Mouse (Mus musculus) cerebellum, postnatal 25 days (tissue): Measurements from ENCODE around the gene Fbxo36.
A peak's percentile ranks its signal among the peaks of the same experiment; 100 is the strongest.

Experiments used
- DNase-seq, 2 experiments: peaks; one replicate each; pipeline ENCODE4 v3.0.0; 2021; ENCODE audit warnings: mixed read lengths in 2 of 2

Gene Fbxo36

DNA sequence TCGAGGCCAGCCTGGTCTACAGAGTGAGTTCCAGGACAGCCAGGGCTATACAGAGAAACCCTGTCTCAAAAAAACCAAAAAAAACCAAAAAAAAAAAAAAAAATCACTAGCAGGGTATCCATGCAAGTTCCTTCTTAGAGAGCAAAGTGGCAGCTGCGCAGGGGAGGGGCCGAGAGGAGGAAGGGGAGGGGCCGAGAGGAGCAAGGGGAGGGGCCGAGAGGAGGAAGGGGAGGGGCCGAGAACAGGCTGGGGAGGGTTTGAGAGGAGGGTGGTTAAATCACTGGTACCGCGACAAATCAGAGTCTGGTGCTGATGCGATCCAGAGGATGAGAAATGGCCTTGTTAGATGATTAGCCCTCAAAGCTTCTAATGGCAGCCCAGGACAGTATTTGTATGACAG, 52.1 kb downstream of the Fbxo36 start:
- DNase-seq = no peak

DNA sequence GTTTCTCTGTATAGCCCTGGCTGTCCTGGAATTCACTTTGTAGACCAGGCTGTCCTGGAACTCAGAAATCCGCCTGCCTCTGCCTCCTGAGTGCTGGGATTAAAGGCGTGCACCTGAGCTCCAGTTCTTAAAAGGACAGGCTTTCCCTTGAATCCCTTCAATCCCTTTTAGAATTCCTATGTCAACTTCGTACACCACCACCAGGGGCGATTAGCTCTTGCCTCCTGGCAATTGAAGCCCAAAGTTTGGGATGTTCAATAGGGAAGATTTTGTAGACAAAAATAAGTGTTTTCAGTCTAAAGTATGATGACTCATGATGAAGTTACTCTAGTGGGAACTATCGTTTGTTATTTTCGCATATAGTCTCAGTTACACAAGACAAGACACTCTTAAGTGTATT, 57.7 kb downstream of the Fbxo36 start:
- DNase-seq = no peak

DNA sequence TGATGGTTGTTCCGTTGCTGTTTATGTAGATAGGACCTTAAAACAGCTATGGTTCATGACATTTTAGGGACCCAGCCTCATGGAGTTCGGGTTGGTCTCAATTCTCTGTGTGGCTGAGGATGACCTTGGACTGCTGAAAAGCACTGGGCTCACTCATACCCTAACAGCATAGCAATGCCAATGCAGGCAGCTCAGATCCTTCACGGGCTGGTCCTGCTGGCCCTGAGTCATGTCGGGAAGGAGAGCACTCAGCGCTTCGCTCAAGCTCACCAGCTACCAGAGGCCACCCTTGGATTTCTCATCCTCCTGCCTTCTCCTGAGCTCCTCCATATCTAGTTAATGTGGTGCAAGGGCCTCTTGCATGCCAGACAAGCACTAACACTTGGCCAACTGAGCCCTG, 59.5 kb downstream of the Fbxo36 start:
- DNase-seq = no peak

DNA sequence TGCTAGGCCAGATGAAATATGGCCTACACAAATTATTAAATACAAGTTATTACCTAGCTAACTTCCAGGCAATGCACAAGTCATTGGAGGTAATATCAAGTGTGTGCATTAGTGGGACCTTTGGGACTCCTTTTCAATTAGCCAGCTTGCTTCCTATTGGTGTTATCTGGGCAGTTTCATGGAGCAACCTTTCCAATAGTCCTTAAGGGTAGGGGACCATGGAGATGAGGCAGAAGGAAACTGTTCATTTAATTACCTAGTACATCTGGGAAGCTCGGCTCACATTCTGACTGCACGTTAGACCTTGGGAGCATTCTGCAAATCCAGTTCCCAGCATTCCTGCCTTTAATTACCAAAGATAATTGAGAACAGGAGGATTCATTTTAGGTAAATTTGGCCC, 64.8 kb downstream of the Fbxo36 start:
- DNase-seq = no peak

DNA sequence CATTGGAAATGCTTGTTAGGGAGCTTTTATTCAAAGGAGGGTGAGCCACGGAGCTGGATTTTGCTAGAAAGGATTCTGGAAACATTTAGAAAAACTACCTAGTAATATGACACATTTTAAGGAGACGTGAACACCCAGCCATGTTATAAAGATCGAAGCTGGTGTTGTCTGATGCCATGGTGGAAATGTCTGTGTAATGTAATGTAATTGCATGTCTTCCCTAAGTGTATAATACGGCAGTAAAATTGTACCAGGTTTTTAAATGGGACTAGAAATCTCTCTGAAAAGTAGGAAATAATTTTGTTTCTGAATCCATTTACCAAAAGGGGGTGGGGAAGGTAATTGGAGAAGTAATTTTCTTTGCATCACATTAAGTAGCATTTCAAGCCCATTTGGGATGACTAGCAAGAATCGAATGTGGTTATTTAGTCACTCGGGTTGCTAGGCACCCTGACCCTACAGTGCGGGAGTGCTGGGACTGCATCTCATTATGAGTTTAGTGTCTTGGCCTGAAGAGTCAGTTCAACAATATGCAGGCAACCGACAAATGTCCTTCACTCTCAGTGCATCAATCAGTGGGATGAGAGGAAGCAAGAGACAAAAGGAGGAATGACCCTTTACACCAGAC, 70.7 kb downstream of the Fbxo36 start:
- no peak for DNase-seq

DNA sequence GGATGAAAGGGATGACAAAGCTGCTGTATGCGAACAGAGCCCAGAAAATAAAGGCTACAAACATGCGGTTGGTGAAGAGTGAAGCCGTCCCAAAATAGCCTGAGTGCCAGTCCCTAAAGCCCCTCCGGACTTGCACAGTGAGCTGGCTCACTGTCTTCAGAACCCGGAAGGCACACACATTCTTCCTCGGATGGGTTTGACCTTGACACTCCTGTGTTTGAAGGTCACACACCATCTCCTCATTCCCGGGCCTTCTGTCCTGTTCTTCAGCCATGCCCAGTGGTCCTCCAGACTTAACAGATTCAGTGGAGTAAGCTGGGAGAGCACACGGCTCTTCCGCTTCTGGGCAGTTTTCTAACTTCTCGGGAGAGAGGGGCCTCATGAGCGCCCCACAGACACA, 72.9 kb downstream of the Fbxo36 start:
- DNase-seq = no peak

DNA sequence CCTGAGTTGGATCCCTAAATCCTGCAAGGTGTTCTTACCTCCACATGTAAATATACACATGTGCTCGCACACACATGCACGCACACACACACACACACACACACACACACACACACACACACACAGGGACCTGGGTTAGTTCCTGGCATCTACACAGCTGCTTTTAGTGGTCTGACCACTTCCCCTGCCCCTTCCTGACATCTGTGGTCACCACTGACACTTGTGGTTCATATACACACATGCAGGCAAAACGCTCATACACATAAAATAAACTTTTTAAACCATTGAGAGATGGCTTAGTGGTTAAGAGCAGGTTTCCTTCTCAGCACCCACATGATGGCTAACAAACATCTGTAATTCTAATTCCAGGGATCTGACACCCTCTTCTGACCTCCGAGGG, 75.4 kb downstream of the Fbxo36 start:
- DNase-seq = no peak

DNA sequence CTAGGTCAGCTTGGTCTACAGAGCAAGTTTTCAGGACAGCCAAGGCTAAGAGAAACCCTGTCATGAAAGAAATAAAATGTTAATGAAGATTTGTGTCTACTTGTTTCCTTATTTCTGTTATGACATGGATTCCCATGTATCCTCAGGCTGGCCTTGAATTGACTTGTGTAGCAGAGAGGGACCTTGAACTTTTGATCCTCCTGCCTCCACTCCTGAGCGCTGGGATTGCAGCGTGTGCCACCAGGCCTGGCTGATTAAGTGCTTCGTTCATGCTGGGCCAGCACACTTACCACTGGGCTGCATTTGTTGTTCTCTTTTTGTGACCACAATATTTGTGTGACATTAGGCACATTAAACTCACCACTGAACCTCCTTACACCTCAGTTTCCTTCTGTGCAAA, 79.2 kb downstream of the Fbxo36 start:
- DNase-seq = no peak

DNA sequence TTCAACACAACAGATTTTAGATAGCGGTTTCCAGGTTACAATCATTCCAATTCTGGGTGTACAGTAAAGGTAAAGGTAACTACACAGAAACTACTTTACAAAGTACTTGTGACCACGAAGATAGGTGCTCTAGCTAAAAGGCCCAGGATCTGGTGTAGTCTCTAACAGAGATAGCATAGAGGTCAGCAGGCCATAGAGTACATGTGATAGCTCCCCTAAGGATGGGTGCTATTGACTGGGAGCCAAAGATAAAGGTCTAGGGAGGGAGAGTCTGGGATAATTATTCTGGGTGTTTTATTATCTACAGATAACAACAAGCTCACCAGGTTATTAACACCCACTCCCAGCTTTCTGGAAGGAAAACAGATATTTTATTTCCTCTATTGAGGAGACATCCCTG, 83.8 kb downstream of the Fbxo36 start:
- DNase-seq = no peak

DNA sequence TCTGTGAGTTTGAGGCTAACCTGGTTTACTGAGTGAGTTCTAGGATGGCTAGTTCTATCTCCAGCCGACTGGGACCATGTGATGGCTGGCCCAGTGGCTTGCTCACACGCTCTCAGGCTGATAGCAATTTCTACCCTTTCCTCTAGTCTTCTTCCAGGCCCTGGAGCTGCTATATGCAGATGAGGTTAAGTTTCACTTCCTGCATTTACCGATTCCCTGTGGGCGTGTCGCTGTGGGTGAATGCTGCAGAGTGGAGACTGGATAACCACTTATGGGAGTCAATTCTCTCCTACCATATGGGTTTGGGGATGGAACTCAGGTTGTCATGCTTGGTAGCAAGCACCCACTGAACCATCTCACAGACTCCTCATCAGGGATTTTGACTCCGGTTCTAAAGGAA, 84.5 kb downstream of the Fbxo36 start:
- DNase-seq = no peak

DNA sequence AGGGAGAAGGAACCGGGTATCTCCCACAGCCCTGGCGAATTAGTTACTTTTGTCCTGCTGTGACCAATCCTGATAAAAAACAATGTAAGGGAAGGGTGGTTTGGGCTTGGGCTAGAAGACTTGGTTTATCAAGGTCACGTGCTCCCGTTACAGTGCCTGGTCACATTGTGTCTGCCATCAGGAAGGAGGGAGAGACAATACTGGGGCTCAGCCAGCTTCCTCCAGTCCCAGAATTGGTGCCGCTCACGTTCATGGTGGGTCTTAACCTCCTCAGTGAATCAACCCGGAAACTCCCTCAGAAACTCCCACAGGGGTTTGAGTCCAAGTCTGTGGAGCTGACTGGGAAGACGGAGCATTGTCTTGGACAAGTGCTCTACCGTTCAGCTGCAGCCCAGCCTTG, 86.0 kb downstream of the Fbxo36 start:
- DNase-seq = no peak

DNA sequence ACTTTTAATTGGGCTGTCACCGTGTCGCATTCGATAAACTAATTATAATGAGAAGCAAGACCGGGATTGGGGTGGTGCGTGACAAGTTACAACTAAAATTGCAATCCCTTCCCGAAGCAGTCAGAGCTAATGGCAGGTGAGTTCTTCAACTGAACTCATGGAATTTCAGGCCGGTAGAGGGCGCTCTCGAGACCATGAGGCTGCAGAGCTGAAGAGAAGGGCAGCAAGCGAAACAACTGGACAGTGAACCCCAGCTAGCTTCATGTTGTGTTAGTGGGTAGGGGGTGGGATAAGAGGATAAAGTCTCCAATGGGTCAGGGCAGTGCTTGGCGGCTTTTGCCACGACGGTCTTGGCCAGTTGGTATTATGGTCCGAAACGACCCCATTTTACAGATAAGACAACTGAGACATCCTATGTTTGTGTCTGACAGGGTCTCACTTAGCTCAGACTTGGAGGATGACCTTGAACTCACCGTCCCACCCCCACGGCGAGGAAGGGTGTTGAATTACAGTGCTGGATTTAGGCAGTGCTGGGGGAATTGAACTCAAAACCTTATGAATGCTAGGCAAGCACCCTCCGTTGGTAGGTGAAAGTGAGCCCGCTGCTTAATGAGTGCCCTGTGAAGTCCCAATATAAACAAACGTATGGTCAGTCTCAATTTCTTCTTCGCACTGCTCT, 94.0 kb downstream of the Fbxo36 start:
- peak; percentile 92 to 95 for DNase-seq

DNA sequence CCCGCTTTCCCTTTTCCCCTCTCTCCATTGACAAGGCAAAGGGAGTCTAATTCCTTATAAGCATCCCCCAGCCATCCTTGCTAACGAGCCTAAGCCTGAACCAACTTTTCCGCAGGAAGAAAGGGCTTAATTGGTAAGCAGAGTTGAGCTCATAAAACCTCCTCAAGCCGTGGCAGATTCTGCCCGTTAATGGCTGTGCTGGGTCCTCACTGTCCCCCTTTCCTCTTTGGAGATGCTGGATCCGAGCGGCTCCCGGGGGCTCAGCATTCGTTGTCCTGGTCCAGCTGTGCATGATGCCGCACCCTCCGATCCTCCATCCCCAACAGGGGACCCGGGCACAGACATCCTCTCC, 94.5 kb downstream of the Fbxo36 start:
- DNase-seq = no peak

DNA sequence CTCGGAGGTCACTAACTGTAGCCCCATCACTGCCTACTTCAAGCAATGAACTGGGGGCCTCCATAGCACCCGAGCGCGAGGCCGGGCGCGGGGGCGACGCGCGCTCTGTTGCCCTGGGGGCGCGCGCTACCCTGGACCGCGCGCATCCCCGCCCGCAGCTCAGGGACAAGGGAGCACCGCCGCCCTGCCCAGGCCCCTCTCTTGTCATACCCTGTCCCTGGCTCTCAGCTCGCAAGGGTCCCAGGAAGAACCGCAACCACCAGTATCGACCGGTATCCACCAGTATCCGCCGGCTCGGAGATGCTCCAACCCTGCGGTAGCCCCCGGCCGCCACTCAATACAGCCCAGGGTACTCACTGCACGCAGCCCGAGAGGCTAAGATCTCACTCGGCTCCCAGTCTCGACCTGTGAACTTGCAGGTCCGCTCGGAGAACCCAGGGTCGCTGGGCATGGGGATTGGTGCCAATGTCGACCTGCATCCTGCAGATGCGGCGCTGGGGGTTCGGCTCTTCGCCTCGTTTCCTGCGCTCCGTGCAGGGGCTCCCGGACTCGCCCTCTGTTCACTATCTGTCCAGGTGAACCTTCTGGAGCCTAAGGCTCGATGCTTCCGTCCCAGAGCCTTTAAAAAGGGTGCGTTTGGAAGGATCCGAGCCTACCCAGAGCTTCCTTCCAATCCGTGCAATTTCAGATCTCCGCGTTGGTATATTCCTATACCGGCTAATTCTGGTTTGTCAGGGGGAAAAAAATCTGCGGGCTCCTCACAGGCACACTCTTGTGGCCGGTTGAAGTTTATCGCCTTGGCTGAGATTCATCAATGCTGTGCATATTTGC, 95.1 kb downstream of the Fbxo36 start, which contains the start of gene Slc16a14:
TSS of gene Slc16a14 (minus strand) at position 632 of the 831 bp plus-strand sequence.
- DNase-seq = peak; percentile 74 to 78

DNA sequence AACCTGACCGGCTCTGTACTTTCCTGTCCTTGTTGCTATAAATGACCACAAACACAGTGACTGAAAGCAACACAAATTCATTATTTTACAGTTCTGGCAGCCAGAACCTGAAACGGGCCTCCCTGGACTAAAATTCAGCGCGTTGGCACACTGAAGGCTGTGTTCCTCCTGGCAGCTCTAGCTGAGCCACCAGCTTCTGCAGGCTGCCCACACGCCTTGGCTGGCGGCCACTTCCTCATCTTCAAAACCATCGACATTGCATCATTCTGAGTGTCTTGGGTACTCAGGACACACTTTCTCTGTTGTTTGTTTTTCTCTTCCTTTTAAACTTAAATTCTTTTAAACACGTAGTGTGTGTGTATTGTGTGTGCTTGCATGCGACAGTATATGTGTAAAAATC, 96.0 kb downstream of the Fbxo36 start:
- DNase-seq = peak; percentile 79 to 88

DNA sequence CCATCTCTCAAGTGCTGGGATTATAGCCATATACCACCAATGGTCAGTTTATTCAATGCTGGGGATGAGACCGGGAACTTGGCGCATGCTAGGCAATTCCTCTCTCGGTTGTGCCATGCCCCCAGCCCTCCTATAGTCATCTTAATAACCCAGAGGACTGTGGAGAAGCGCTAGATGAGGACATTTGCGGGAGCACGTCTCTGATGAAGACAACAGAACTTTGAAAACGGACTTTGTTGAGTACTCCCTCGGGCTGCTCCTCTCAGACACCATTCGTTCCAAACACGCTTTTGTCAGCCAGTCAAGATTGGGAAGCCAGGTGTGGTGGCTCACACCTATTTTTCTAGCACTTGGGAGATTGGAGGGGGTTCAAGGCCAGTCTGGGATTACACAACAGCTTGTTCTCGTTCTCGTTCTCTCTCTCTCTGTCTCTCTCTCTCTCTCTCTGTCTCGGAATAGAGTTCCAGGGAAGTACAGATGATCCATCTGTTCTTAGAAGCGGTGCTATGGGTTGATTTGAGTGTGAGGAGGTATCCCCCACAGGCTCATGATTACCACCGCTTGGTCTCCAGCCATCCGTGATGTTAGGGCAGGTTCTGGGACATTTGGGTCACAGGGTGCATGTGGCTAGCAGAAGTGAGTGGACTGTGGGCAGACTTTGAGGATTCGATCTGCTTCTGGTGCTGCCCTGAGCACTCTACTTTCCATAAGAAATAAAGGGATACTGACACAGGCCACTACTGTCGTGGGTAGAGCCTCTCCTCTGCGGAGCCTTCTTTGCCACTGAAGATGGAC, 97.3 kb downstream of the Fbxo36 start:
- peak in 1 of 2 experiments; percentile 10 for DNase-seq

DNA sequence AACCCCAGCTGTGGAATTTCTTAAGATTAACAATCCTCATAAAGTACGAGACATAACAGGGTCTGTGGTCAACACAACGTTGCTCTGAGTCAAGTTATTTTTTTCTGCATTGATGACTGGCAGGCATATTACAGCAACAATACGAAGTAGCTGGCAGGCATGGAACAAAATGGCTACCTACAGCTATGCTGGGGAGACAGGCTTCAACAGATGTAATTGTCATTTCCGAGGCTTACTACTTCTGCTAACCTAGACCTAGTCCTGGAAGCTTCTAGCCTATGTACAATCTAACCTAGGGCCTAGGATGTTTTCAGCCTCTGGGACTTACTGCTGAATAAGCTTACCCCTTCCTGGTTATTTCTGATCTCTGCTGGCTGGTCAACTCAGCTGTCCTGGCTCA, 99.8 kb downstream of the Fbxo36 start:
- DNase-seq = no peak

DNA sequence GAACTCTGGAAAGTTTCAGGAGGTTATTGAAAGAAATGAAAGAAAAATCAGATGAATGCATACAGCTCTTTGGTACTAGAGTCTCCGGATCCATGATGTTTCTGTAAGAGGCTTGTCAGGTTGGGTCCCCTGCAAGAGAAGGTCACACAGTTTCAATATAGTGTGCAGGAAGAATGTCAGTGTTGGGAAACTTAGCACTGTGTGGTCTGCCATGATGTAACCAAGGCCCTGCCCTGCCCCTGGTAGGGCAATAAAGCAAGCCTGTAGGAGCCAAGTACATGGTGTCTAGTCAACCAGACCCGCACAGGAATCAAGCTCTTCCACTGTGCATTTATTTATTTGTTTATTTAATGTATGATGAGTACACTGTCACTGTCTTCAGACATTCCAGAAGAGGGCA, 100.7 kb downstream of the Fbxo36 start:
- DNase-seq = no peak

DNA sequence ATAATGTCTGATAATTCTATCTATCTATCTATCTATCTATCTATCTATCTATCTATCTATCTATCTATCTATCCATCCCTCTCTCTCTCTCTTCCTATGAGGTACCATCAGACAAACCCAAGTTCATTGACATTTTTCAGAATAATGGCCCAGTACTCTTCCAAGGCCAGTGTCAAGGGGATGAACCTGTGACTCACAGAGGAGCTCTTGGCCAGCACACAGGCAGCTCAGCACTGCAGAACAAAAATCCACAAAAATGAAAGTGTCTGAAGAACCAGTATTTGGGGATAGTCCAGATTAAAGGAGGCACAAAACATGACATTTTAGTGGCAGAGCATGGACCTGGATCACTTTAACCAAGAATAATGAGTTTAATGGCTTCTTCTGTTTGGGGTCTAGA, 103.0 kb downstream of the Fbxo36 start:
- no peak for DNase-seq

DNA sequence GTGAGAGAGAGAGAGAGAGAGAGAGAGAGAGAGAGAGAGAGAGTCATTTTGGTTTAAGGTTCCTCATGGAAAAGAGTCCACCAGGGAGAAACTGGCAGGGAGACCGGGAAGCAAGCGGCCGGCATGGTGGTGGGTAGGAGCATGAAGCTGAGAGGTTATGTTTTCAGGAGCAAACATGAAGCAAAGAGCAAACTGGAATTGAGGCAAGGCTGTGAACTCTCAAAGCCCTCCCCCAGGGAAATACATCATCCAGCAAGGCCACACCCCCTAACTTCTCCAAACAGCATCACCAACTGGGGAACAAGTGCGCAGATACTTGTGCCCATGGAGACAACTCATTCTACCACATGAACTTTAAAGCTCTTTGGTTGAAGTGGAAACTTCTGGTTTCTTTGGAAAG, 103.9 kb downstream of the Fbxo36 start:
- no peak for DNase-seq

DNA sequence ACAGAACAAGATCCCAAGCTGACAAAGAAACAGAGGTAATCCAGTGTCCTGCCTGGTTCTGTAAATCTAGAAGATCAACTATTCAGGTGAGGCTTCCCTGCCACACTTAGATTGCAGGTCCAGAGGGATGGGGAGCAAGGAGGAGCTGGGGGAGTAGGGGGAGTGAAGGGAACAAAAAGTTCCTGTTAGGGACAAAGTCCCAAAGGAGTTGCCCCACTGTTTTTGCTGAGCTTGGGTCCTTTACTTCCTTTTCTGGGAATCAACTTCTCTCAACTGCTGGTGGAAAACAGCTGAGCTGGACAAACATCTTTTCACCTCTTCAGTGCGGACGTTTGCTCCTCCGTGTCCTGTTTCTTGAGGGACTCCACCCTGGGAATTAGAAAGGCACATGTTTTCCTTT, 106.3 kb downstream of the Fbxo36 start:
- DNase-seq = no peak

DNA sequence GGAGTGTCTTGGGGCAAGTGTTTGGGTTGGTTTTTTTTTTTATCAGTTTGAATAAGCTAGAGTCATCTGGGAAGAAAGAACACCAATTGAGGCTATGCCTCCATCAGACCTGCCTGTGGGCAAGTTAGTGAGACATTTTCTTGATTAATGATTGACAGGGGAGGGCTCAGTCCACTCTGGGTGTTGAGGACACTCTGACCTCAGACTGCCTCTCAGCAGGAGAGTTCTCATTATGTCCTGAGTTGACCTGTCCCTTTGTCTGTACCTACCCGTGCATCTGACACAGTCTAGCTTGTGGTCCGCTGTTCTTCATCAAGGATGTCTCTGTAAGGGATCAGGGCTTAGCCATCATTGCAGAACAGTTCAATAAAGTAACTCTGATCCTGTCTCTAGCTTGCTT, 107.7 kb downstream of the Fbxo36 start:
- no peak for DNase-seq
